Mouse (Mus musculus) lung, adult 2 months (tissue): ENCODE results near the gene Mto1.

ENCODE experiments used
- CTCF ChIP-seq: fragments of 200-500 bp; IDR thresholded peaks from 2 replicates; pipeline ENCODE4 v1.5.1; 2011; ENCODE audit warnings: mild to moderate bottlenecking, low read length, control low read depth; ENCODE audit not compliant: insufficient read depth
- POLR2A ChIP-seq: fragments of 200-500 bp; IDR thresholded peaks from 2 replicates; pipeline ENCODE4 v1.6.1; 2011; ENCODE audit warnings: low read depth, mild to moderate bottlenecking, control low read depth, low read length, borderline replicate concordance; ENCODE audit errors: extremely low read depth

DNA sequence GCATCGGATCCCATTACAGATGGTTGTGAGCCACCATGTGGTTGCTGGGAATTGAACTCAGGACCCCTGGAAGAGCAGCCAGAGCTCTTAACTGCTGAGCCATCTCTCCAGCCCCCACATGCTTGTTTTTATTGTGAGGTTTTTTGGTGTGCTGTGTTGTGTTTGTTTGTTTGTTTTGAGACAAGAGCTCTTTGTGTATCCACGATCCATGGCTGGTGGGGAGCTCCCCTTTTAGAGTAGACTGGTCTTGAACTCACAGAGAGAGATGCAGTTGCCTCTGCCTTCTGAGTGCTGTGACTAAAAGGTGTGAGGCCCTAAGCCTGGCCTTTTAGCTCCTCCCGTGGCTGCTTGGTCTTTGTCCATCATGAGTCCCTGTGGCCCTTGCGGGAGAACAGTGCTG lies 56.1 kb downstream of the Mto1 start:
- TF ChIP-seq CTCF (no peak), POLR2A (no peak)
